Mouse (Mus musculus) common myeloid progenitor, adult 5-6 weeks (primary cell): ENCODE data around the gene Hist1h4c. TPM values are rescaled to one million over a fixed set of nuclear protein-coding genes. Genes with fewer than 3 reads are reported as not detected.

Experiments used
- ATAC-seq: replicated peaks from 2 replicates; pipeline ENCODE4 v1.8.0; 2016; ENCODE audit warnings: low read depth, mild to moderate bottlenecking, moderate TSS enrichment, inconsistent platforms; ENCODE audit not compliant: poor library complexity, severe bottlenecking
- total RNA-seq: library from RNA; stranded (forward); fragments of 200-1000, 187-1606 nt; gene quantifications from 2 replicates; pipeline ENCODE4 v1.2.3, GENCODE M21; 2017

Hist1h4c gene
- total RNA-seq = 434 and 555 TPM in 2 replicates

- peak; percentile 82 for ATAC-seq
Observed at GRCm38 (mm10) chr13:23698300-23698693, at the start of gene Hist1h4c. TSS of gene Hist1h4c (minus strand) at chr13:23698454.

- ATAC-seq = no peak
Observed at GRCm38 (mm10) chr13:23747892-23748288, 49.6 kb upstream of the Hist1h4c start.

- peak; percentile 1; the same call in 1 of the 2 replicates for ATAC-seq
Observed at GRCm38 (mm10) chr13:23747081-23747891, 49.0 kb upstream of the Hist1h4c start.

- peak; percentile 77 for ATAC-seq
Observed at GRCm38 (mm10) chr13:23746201-23747080, 48.2 kb upstream of the Hist1h4c start, which contains the start of gene Hist1h2bb. TSS of gene Hist1h2bb (plus strand) at chr13:23746734.

- ATAC-seq = peak; percentile 61
Observed at GRCm38 (mm10) chr13:23745381-23746161, 47.3 kb upstream of the Hist1h4c start, which contains the start of gene Hist1h3c. TSS of gene Hist1h3c (minus strand) at chr13:23745602.

- no peak for ATAC-seq
Observed at GRCm38 (mm10) chr13:23744421-23745380, 46.4 kb upstream of the Hist1h4c start.

GRCm38 (mm10) chr13:23743963-23744362, 45.7 kb upstream of the Hist1h4c start:
- ATAC-seq = no peak

GRCm38 (mm10) chr13:23743215-23743614, 45.0 kb upstream of the Hist1h4c start:
- no peak for ATAC-seq

- no peak for ATAC-seq
Observed at GRCm38 (mm10) chr13:23742007-23742406, 43.8 kb upstream of the Hist1h4c start.

GRCm38 (mm10) chr13:23740910-23741309, 42.7 kb upstream of the Hist1h4c start:
- no peak for ATAC-seq

- no peak for ATAC-seq
Observed at GRCm38 (mm10) chr13:23740256-23740840, 42.1 kb upstream of the Hist1h4c start.

- ATAC-seq = peak; percentile 29; the same call in 1 of the 2 replicates
Observed at GRCm38 (mm10) chr13:23739922-23740252, 41.6 kb upstream of the Hist1h4c start.

- peak; percentile 70 for ATAC-seq
Observed at GRCm38 (mm10) chr13:23739069-23739921, 41.0 kb upstream of the Hist1h4c start.

- peak; percentile 66 for ATAC-seq
Observed at GRCm38 (mm10) chr13:23738677-23739068, 40.4 kb upstream of the Hist1h4c start, which contains the start of gene Hist1h1c. TSS of gene Hist1h1c (plus strand) at chr13:23738808.

- ATAC-seq = no peak
Observed at GRCm38 (mm10) chr13:23738041-23738440, 39.8 kb upstream of the Hist1h4c start.

GRCm38 (mm10) chr13:23737091-23737490, 38.8 kb upstream of the Hist1h4c start:
- no peak for ATAC-seq

- ATAC-seq = peak; percentile 69
Observed at GRCm38 (mm10) chr13:23732156-23732804, 34.0 kb upstream of the Hist1h4c start.
